Mouse (Mus musculus) monocyte, adult 2 months (primary cell): ENCODE measurements around the gene Hspbap1.

Experiments used
- DNase-seq, 2 experiments: peaks; one replicate each; pipeline ENCODE4 v3.0.0; 2022; ENCODE audit warnings: low spot score in 2 of 2, low read depth in 1 of 2

Gene Hspbap1

GRCm38 (mm10) chr16:35763590-35764296, 6.4 kb upstream of the Hspbap1 start:
- peak in 1 of 2 experiments; percentile 24 for DNase-seq

DNA sequence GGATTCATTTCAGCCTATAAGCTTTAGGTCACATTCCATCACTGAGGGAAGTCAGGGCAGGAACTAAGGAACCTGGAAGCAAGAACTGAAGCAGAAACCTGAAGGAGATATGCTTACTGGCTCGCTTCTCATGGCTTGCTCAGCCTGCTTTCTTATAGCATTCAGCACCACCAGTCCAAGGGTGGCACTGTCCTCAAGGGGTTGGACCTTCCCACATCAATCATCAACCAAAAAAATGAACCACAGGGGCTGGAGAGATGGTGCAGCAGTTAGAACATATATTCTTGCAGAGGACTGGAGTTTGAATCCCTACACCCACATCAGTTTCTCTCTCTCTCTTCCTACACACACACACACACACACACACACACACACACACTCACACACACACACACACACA, 5.2 kb upstream of the Hspbap1 start:
- no peak for DNase-seq

- no peak for DNase-seq
These were observed 4.7 kb upstream of the Hspbap1 start for GRCm38 (mm10) chr16:35765449-35765848.

GRCm38 (mm10) chr16:35766366-35766765, 3.8 kb upstream of the Hspbap1 start:
- DNase-seq, result no peak

- no peak for DNase-seq
These were observed 1.7 kb upstream of the Hspbap1 start for GRCm38 (mm10) chr16:35768469-35768784.

DNA sequence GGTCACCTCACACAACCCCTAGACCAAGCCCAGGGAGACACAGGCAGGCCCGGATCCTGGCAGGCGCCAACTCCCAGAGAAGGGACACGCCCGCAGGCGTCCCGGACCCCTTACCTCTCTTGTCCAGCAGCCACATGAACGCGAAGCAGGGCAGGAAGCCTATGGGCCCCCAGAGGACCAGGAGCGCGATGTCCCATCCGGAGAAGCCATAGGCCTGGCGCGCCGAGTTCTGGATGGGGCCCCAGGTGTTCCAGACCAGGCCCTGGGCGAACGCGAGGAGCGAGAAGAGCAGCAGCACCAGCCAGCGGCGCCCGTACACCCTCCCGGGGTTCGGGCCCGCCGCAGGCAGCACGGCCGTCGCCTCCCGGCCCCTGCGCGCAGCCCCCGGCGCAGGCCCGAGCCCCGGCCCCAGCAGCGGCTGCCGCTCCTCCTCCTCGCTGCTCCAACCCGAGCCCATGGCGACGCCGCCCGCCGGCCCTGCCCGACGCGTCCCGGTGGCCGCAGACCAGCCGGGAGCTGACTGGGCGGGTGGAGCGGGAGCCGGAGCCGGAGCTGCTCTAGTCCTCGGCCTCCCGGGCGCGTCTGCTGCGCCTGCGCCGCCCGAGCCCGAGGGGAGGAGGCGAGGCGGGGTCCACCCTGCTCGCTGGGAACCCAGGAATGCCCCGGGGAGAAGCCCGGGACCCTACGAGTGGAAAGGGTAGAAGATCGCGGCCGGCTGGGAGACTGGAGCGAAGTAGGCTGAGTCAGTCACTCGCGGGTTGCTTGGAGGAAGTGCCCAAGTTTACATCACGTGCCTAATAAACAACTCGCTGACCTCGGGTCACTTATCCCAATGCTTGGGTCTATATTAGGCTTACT, 1.2 kb upstream of the Hspbap1 start, which contains the start of gene Dirc2:
Gene Dirc2 (minus strand): TSS at position 572 of the 858 bp plus-strand sequence.
- DNase-seq, result peak; percentile 65 to 82

DNA sequence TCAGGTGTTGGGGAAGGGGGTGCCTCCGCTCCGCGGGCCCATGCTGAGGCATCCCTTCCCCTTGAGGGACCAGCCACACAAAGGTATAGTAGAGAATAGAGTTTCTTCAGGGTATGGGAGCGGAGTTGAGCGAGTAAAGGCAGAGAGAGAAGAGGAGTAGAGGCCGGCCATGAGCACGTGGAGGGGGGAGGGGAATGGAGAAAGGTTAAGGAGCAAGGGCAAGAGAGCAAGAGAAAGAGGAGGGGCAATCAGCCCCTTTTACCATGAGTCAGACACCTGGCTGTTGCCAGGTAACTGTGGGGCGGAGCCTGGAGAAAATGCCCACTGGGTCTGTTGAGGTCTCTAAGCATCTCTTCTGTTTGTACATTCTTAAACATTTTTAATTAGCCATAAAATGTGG, 966 bp downstream of the Hspbap1 start:
- no peak for DNase-seq

DNA sequence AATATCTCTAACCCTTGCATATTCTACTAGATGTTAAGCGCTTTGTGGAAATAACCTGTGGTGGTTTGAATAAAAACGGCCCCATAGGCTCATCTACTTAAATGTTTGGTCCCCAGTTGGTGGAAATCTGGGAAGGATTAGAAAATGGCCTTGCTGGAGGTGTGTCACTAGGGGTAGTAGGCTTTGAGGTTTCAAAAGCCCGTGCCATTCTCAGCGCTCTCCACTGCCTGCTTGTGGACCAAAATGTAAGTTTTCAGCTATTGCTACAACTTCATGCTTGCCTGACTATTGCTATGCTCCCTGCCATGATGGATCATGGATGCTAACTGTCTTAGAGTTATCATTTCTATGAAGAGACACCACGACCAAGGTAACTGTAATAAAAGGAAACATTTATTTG, 1.4 kb downstream of the Hspbap1 start:
- no peak for DNase-seq

GRCm38 (mm10) chr16:35772598-35772997, 2.4 kb downstream of the Hspbap1 start:
- DNase-seq, result no peak

DNA sequence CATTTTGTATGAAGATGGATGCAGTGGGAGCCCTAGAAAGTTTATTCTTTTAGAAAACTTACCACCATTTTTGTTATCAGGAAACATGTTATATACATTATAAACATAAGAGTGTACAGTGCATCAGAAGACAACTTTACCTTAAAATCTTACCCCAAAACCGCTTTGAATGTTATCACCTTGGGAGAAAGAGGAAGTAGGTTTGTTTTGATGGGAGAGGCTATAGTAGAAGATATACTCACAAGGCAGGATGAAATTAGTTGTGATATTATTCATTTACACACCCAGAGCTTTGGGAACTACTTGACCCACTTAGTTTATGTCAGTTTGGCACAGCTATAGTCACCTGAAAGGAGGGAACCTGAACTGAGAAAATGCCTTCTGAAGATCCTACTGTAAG, 5.7 kb downstream of the Hspbap1 start:
- no peak for DNase-seq

GRCm38 (mm10) chr16:35776737-35777136, 6.6 kb downstream of the Hspbap1 start:
- DNase-seq, result peak in 1 of 2 experiments; percentile 21

DNA sequence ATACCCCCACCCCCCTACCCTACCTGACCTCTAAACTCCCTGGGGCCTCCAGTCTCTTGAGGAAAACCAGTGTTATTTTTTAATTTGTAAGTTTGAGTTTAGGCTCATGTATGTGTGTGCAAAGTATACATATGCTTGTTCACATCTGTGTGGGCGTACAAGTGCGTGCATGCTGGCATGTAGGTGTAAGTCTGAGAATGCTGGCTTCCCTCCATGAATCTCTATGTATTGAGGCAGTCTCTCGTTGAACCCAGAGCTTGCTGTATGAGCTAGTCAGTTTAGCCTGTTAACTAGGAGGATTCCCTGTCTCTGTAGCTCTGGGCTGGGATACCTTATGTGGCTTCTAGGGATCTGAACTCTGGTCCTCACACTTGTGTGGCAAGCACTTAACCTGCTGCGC, 7.6 kb downstream of the Hspbap1 start:
- DNase-seq, result no peak

DNA sequence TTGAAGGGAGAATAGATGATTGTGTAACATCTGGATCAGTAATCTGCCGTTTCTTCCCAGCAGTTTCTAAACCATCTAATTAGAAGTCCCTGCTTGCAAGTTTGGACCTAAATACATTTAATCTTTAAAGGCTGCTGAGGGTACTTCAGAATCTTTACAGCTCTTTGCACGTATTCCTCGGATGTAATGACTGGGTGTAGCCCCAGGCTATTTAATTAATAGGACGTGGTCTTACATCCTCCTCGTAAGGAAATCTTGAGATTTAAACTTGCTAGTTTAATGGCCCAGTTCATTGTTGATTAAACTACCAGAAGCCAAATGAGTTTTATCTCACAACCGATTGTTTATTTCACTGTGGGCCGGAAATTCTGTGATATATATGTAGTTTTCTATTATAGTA, 9.5 kb downstream of the Hspbap1 start:
- DNase-seq, result no peak

DNA sequence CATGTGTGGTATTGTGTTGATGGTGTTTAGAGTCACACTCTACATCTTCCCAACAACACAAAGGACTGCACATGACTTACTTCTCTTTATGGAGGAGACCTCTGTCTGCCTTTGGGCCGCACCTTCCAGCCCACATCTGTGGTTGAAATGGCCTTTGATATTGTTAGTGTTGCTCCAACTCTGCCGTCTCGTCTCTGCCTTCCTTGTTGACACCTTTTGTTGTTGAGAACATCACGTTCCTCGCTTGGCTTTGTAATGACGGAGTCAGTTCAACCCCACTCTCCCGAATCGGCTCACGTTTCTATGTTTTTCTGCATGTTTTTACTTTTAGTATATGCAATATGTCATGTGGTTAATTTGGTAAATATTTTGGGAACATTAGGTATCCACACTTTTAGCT, 10.9 kb downstream of the Hspbap1 start:
- no peak for DNase-seq

- no peak for DNase-seq
These were observed 11.5 kb downstream of the Hspbap1 start for GRCm38 (mm10) chr16:35781651-35782050.

- DNase-seq, result no peak
These were observed 12.5 kb downstream of the Hspbap1 start for GRCm38 (mm10) chr16:35782451-35783206.

DNA sequence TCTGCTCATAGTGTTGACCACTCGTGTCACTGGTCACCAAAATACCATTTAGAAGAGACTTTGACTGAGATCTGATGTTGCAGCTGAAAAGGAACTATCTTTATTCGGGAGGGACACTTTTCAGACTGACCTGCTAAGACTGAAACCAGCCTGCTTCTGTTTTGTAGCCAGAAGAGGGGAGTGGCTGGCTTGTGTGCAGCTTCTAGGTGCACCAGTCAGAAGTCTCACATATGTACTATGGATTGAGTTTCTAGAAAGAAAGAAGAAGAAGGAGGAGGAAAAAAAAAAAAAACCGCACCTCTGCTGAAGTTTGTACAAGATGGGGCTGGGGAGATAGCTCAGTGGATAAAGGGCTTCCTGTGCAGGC, 13.0 kb downstream of the Hspbap1 start:
- DNase-seq, result no peak

DNA sequence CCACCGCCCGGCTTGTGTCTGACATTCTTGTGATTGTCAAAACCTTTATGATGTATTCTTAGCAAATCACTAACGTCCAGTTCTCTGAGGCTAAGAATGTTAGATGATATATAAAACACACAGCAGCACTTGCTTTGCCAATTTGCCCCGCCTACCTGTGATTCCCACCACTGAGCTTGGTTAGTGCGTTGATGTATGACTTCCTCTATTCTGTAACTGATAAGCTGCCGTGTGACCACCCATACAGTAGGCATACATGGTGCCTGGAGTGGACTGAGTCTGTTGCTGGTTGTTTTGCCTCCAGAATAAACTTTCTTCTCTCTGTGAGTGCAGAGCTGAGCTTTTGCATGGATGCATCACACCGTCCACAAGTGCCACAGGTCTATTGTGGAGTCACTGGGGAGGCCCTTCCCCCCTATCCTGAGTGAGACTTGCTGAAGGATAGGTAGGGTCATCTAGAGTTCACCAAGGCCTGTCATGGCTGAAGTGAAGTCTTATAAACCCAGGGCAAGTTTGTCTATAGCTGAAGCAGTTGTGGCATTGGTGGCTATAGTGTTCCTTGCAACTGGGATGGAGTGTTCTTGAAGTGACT, 14.1 kb downstream of the Hspbap1 start:
- DNase-seq, result no peak

- DNase-seq, result no peak
These were observed 17.0 kb downstream of the Hspbap1 start for GRCm38 (mm10) chr16:35787163-35787562.

GRCm38 (mm10) chr16:35787568-35788189, 17.5 kb downstream of the Hspbap1 start:
- DNase-seq, result no peak

DNA sequence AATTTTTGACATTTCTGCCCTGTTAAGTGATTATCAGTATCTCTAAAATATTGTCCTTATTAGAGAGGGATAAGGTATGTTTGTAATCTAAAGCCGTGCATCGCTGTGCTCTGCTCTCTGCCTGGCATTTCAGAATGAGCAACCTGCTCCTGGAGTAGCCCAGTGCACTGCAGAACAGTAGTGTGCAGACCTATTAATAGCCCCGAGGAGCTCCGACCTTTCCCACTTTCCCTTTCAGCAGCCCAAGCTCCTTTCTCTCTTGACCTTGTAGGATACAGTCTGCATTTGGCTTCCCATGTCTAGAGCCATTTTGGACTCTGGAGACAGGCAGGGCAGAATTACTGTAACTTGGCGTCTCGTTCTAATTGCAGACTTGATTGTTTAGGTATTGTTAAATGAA, 18.2 kb downstream of the Hspbap1 start:
- DNase-seq, result no peak
